Mouse (Mus musculus): ENCODE measurements around the gene Olfr307.
"Not testable (repeated sequence)": the region's sequence is repeated elsewhere in the genome, so short reads cannot be mapped to it uniquely, and the experiment has no call there.

Olfr307 gene

DNA sequence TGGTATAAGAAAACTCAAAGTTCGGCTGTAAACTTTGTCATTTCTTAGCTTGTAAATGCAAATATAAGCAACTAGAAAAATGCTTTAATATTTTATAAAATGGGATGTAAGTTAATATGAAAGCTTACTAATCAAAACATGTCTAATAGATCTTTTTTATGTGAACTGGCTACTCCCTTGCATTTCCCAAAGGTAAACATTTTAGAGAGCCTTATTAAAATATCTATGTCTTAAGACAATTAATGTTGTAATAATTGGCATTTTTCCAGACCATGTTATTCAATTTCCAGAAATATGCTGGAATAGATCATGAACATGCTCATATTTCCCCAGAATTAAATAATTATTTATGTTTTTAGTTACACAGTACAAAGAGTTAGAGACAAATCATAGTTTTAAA, at the start of gene Olfr307:
TSS of gene Olfr307 (minus strand) at position 101 of the 400 bp plus-strand sequence.
- DNase-seq: no peak

DNA sequence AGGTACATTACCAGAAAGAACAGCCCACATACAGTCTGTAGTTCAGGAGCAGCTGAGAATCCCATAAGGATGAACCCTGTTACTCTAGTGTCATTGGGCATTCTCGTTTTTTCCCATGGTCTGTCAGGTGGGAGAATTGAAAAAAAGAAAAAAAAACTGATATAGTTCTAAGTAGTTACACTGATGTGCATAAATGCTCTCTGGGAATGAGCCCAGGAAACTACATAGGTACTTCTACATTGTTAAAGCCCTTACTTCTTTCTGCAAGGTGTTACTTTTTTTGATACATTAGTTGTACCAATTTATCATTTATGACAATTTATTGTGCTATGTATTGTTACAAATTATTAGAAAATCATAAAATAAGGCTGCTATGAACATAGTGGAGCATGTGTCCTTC, 49.2 kb upstream of the Olfr307 start, which contains the start of gene Olfr304:
TSS of gene Olfr304 (minus strand) at position 101 of the 400 bp plus-strand sequence.
- no peak for DNase-seq

DNA sequence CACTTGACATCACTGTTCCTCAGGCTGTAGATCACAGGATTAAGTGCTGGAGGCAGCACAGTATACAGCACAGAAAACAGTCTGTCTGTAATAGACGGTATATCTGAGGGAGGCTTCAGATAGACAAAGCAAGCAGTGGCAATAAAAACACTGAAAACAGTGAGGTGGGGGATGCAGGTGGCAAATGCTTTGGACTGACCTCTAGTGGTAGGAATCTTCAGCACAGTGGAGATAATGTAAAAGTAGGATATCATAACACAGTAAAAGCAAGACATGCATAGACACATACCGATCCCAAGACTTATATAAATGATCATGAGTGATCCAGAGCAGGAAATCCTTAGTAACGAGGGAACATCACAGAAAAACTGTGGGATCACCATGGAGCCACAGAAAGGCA, 48.4 kb upstream of the Olfr307 start:
- no peak for DNase-seq

DNA sequence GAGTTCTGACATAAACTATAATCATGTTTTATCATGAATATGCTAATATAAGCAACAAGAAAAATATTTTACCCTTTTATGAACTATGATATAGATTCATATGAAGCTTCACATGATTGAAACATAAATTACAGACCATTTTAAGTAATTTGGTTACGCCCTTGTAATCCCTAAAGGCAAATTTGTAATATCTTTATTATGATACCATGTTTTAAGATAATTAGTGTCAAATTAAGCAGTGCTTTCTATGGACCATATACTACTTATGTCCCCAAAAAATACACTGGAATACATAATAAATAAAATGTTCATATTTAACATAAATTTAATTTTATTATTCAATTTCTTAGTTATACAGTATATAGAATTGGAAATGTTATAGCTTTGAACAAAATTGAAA, 29.4 kb upstream of the Olfr307 start, which contains the start of gene Olfr305:
TSS of gene Olfr305 (minus strand) at position 101 of the 400 bp plus-strand sequence.
- no peak for DNase-seq

DNA sequence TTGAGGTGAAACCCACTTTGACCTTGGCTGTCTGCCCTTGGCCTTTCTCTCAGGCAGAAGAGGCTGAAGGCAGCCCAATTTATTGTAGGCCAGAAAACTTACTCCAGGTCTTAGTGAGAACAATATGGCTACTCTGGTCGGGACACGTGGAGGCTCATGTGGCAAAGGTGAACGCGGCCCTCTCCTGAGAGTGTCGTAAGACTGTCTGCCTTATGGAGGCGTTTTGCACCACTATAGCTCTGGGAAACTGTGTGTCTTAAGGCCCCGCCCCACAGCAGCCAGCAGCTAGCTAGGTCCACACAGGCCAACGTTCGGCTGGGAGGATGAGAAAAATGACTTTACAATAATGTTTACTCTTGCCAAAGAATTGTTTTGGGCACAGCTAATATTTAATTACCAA, 8.9 kb upstream of the Olfr307 start:
- not testable (repeated sequence) for DNase-seq

DNA sequence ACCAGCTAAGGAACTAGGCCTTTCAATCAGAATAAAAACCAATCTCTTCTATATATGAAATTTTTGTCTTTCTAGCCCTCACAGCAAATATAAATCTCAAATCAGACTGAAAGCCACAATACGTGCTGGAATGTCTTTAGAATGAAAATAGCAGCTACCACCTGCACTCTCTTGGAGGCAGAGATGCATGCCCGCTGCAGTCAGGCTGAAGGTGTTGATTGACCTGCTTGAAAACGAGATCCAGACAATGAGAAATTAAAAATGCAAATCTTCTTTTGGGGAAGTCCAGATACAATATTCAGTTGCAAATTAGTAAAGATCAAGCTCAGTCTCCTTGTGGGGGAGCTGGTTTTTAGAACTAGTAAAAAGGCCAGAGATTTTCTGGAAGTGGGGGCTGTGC, 6.9 kb upstream of the Olfr307 start:
- DNase-seq: no peak

DNA sequence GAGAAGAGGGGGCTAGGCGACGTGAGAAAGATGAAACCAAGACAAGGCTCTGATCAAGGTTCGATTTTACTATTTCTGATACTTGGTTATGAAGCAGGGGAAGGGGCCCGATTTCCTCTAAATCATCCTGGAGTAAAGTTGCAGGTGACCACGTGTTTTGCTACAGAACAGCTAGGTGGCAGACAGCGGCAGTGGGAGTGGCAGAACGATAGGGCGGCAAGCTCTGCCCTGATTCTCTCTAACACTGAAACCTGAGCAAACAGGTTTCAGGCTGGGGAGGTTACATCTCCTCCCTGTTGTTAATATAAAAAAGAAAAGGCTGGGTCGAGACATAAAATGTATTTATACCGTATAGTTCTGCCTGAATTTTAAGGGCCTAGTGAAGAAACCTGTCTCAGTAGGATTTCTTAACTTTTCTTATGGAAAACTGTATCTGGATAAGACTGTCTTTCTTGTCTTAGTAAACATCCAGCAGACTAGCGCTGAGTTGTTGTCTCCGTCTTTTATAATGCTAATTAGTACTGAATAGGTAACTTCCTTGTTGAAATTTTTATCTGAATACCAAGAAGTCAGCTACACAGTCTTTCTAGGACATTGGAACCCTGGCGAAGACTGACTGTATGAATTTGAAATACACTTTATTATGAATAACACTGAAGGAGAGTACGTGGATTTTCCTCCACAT, 5.6 kb upstream of the Olfr307 start:
- no peak for DNase-seq

DNA sequence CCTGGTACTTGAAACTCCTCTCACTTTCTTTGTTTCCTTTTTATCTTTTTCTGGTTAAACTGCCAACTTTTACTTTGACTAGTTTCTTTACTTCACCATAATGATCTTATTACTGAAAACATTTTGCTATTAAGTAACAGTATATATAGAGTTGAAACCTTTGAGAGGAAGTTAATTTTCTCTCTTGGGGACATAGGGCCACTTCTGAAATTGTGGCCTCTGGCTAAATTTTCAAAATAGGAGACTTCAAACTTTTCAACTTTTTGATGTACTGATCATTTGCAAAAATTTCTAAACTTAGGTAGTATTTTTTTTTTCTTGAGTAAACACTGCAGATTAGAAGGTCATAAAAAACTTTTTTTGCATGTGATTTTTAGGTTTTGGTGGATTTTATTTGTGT, 11.9 kb downstream of the Olfr307 start, which contains the start of gene Olfr308:
TSS of gene Olfr308 (minus strand) at position 101 of the 400 bp plus-strand sequence.
- no peak for DNase-seq

DNA sequence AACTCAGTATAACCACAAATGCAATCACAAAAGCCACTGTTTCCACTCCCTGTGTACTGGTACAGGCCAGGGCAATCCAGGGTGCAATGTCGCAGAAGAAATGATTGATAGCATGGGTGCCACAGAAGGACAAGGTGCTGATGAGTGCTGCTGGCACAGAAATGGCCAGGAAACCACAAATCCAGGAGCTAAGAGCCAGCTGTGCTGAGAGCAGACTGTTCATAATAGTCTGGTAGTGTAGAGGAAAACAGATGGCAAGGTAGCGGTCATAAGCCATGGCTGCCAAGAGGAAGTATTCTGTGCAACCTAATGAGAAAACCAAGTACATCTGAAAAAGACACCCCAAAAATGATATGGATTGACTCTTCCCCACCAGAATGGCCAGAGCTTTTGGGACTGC, 16.1 kb downstream of the Olfr307 start:
- no peak for DNase-seq

DNA sequence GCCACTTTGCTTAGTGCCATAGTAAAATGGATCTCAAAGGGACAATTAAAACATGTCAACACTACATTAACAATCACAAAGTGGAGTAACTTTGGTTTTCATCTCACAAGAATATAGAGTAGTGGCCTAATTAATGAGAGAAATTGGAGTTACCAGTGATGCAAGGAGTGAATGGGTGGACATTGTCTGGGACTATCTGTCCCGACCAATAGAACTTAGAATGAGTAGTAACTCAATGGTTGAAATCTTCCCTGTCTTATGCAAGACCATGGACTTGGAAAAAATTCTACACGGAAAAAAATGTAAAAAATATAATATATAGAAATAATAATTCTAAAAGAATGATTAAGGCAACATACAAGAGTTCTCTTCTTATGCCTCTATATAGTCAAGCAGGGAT, 23.8 kb downstream of the Olfr307 start, which contains the start of gene Olfr309:
TSS of gene Olfr309 (minus strand) at position 101 of the 400 bp plus-strand sequence.
- no peak for DNase-seq

Data from cerebellum, adult 9-11 months (tissue).